8 mouse cellular contexts compared by ENCODE assay signal in the genomic region with DNA sequence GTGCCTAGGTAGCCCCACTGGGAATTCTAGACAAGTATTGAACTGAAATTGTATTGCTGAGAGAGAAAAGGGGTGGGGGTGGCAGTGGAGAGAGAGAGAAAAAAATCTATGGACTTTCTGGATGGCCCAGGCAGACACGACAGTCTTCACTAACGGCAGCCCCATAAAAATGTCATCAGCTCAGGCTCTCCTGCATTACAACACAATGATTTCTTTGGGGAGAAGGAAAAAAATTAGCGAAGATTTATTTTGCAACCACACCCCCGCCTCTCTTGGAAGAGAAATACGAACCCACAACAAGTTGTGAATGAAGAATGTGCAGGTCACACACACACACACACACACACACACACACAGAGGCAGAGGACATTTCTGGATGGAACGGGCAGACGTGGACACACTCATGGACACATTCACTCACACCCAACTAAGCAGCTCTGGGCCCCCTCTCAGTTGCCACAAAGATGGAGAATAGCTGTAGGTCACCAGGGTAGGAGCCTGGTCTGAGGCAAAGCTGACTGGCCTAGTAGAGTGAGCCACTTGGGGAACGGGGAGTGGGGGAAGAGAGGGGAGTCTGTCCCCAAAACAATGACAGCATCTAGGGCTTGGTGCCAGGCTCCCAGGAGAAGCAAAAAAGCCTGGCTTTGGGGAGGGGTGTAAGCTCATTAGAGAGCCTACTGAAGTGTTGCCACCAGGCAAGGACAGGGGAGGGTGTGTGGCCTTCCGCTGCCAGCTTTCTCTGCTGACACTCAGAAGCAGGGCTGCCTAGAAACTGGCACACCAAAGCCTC.
DNase-seq lines count a peak whose midpoint lies in the region; ATAC-seq and TF ChIP-seq lines count a peak whose summit lies in the region.

No protein-coding gene starts in this region.

- TF ChIP-seq CTCF in layer of hippocampus, adult 2 months (conservative IDR thresholded peaks at IDR 0.05): no peak

- H3K9ac ChIP-seq in midbrain, embryonic 11.5 days (ENCODE audit: low read length): no peak overlapping the region

- H3K4me3 ChIP-seq in layer of hippocampus, adult 2 months: no peak overlapping the region
- H3K4me3 ChIP-seq in midbrain, embryonic 11.5 days (ENCODE audit: low read depth, low read length): no peak overlapping the region

- H3K4me2 ChIP-seq in midbrain, embryonic 11.5 days: no peak overlapping the region

- peak; percentile 8; the same call in 1 of the 2 replicates for ATAC-seq in midbrain, embryonic 11.5 days (ENCODE audit: low FRiP score)

- no peaks in the 10 kb centered on the region for H3K27me3 ChIP-seq in midbrain, embryonic 11.5 days (ENCODE audit: control insufficient read depth, insufficient read depth, low read length)

- H3K9me3 ChIP-seq in midbrain, embryonic 11.5 days (ENCODE audit: control insufficient read depth, low read length): no peaks in the 10 kb centered on the region

- H3K27ac ChIP-seq in layer of hippocampus, adult 2 months: peak overlapping the region; percentile 61
- H3K27ac ChIP-seq in midbrain, embryonic 11.5 days (ENCODE audit: low read depth, low read length): peak overlapping the region; percentile 25; the same call in 1 of the 2 replicates

- no peaks in the 10 kb centered on the region for H3K36me3 ChIP-seq in midbrain, embryonic 11.5 days (ENCODE audit: control insufficient read depth, insufficient read depth, low read length)

- DNase-seq in cerebellum, adult 11-12 months: peak; percentile 5
- DNase-seq in cerebellum, postnatal 36 days: no peak
- DNase-seq in brain, embryonic 18.5 days (ENCODE audit: low read depth, low spot score): peak; percentile 62
- DNase-seq in layer of hippocampus, adult 2 months (ENCODE audit: low spot score in 2 of 2): peak; percentile 54 to 85
- peak; percentile 82 for DNase-seq in midbrain, embryonic 11.5 days (ENCODE audit: low spot score, missing footprints)
- no peak for DNase-seq in ovary, adult 18-20 months (ENCODE audit: low spot score)
- DNase-seq in adrenal gland, postnatal 25 days: no peak
- DNase-seq in kidney, adult 8-10 months: no peak

- H3K4me1 ChIP-seq in midbrain, embryonic 11.5 days (ENCODE audit: control insufficient read depth, insufficient read depth, low read length): peaks cover 19% of the 10 kb centered on the region

- WGBS in midbrain, embryonic 11.5 days: 81% methylated on average over 9 of the region's 9 CpGs

Comparison
In these comparisons a context has a peak if more than half of its experiments do, and no peak if none do; other contexts are left out.
1. DNase-seq: peak in cerebellum, adult 11-12 months (single experiment), brain, embryonic 18.5 days (single experiment), layer of hippocampus, adult 2 months (2 of 2) and midbrain, embryonic 11.5 days (single experiment); none in cerebellum, postnatal 36 days (0 of 2), ovary, adult 18-20 months (single experiment), adrenal gland, postnatal 25 days (single experiment) and kidney, adult 8-10 months (0 of 2).